Mouse (Mus musculus): ENCODE data around the gene E030030I06Rik.
"Not testable (repeated sequence)": the region's sequence is repeated elsewhere in the genome, so short reads cannot be mapped to it uniquely, and the experiment has no call there.

E030030I06Rik gene

GRCm38 (mm10) chr10:22149073-22149690, at the start of gene E030030I06Rik:
Gene E030030I06Rik, minus strand, starts transcription at chr10:22149270.
- DNase-seq: no peak

- DNase-seq: not testable (repeated sequence)
These were observed 42.0 kb upstream of the E030030I06Rik start for GRCm38 (mm10) chr10:22191035-22191434.

GRCm38 (mm10) chr10:22176515-22176914, 27.4 kb upstream of the E030030I06Rik start:
- DNase-seq: not testable (repeated sequence)

- DNase-seq: not testable (repeated sequence)
These were observed 25.1 kb upstream of the E030030I06Rik start for GRCm38 (mm10) chr10:22174190-22174487.

- DNase-seq: not testable (repeated sequence)
These were observed 24.5 kb upstream of the E030030I06Rik start for GRCm38 (mm10) chr10:22173335-22174189.

GRCm38 (mm10) chr10:22172431-22173334, 23.6 kb upstream of the E030030I06Rik start:
- not testable (repeated sequence) for DNase-seq

GRCm38 (mm10) chr10:22169116-22169515, 20.0 kb upstream of the E030030I06Rik start:
- not testable (repeated sequence) for DNase-seq

GRCm38 (mm10) chr10:22167061-22167460, 18.0 kb upstream of the E030030I06Rik start:
- not testable (repeated sequence) for DNase-seq

- DNase-seq: not testable (repeated sequence)
These were observed 17.0 kb upstream of the E030030I06Rik start for GRCm38 (mm10) chr10:22166025-22166424.

- DNase-seq: not testable (repeated sequence)
These were observed 16.4 kb upstream of the E030030I06Rik start for GRCm38 (mm10) chr10:22165328-22166003.

- peak; percentile 68 for DNase-seq
These were observed 14.9 kb upstream of the E030030I06Rik start for GRCm38 (mm10) chr10:22163705-22164583.

- not testable (repeated sequence) for DNase-seq
These were observed 14.2 kb upstream of the E030030I06Rik start for GRCm38 (mm10) chr10:22163279-22163678.

- no peak for DNase-seq
These were observed 10.6 kb upstream of the E030030I06Rik start for GRCm38 (mm10) chr10:22159581-22160140.

- no peak for DNase-seq
These were observed 10.1 kb upstream of the E030030I06Rik start for GRCm38 (mm10) chr10:22159131-22159561.

- DNase-seq: not testable (repeated sequence)
These were observed 9.4 kb upstream of the E030030I06Rik start, which contains the start of the genes Raet1e and H60b for GRCm38 (mm10) chr10:22158310-22158999. Gene Raet1e, plus strand, starts transcription at chr10:22158569. Gene H60b, plus strand, starts transcription at chr10:22158586.

- no peak for DNase-seq
These were observed 6.1 kb upstream of the E030030I06Rik start for GRCm38 (mm10) chr10:22154871-22155799.

- DNase-seq: not testable (repeated sequence)
These were observed 5.1 kb upstream of the E030030I06Rik start for GRCm38 (mm10) chr10:22154127-22154526.

- DNase-seq: not testable (repeated sequence)
These were observed 4.1 kb upstream of the E030030I06Rik start for GRCm38 (mm10) chr10:22153147-22153690.

Data from cerebellum, adult 9-10 months (tissue).